Mouse (Mus musculus) erythroid progenitor cell, adult 5-6 weeks (primary cell): ENCODE measurements around the gene Gpc6. TPM values are rescaled to one million over a fixed set of nuclear protein-coding genes. Genes with fewer than 3 reads are reported as not detected.

Experiments used
- ATAC-seq: replicated peaks from 2 replicates; pipeline ENCODE4 v1.8.0; 2016; ENCODE audit warnings: moderate number of reproducible peaks, mild to moderate bottlenecking, moderate TSS enrichment, inconsistent platforms; ENCODE audit not compliant: poor library complexity, low FRiP score, severe bottlenecking
- total RNA-seq, 2 experiments: library from RNA; stranded (forward) in 1 of 2; stranded (reverse) in 1 of 2; fragments of 150-400 nt in 1 of 2; fragments of 186-747, 209-891 nt in 1 of 2; gene quantifications; 2 replicates each; pipeline versions ENCODE4 v1.2.3 to v1.2.4; 2015 to 2017; ENCODE audit warnings: low replicate concordance in 2 of 2

The Gpc6 gene
- total RNA-seq, 2 experiments from 2014 or later: not detected

GRCm38 (mm10) chr14:116945975-116946374, 20.9 kb downstream of the Gpc6 start:
- ATAC-seq: no peak

- ATAC-seq: no peak
These were observed 22.3 kb downstream of the Gpc6 start for GRCm38 (mm10) chr14:116947461-116947860.

GRCm38 (mm10) chr14:116947939-116948591, 22.9 kb downstream of the Gpc6 start:
- ATAC-seq: no peak

GRCm38 (mm10) chr14:116957154-116957553, 32.0 kb downstream of the Gpc6 start:
- ATAC-seq: no peak

GRCm38 (mm10) chr14:116964837-116965236, 39.7 kb downstream of the Gpc6 start:
- no peak for ATAC-seq

GRCm38 (mm10) chr14:116974708-116975107, 49.6 kb downstream of the Gpc6 start:
- no peak for ATAC-seq

- no peak for ATAC-seq
These were observed 50.1 kb downstream of the Gpc6 start for GRCm38 (mm10) chr14:116975224-116975623.

- ATAC-seq: no peak
These were observed 52.1 kb downstream of the Gpc6 start for GRCm38 (mm10) chr14:116977259-116977658.

- ATAC-seq: no peak
These were observed 54.7 kb downstream of the Gpc6 start for GRCm38 (mm10) chr14:116979714-116980382.

- ATAC-seq: no peak
These were observed 56.6 kb downstream of the Gpc6 start for GRCm38 (mm10) chr14:116981711-116982110.

GRCm38 (mm10) chr14:116987341-116987740, 62.2 kb downstream of the Gpc6 start:
- no peak for ATAC-seq

- ATAC-seq: no peak
These were observed 75.3 kb downstream of the Gpc6 start for GRCm38 (mm10) chr14:117000376-117000775.

- ATAC-seq: no peak
These were observed 77.2 kb downstream of the Gpc6 start for GRCm38 (mm10) chr14:117002313-117002712.

- ATAC-seq: no peak
These were observed 83.7 kb downstream of the Gpc6 start for GRCm38 (mm10) chr14:117008781-117009180.

GRCm38 (mm10) chr14:117012969-117013368, 87.9 kb downstream of the Gpc6 start:
- no peak for ATAC-seq

- ATAC-seq: no peak
These were observed 88.5 kb downstream of the Gpc6 start for GRCm38 (mm10) chr14:117013554-117014117.

GRCm38 (mm10) chr14:117015333-117015922, 90.3 kb downstream of the Gpc6 start:
- ATAC-seq: no peak

- no peak for ATAC-seq
These were observed 97.2 kb downstream of the Gpc6 start for GRCm38 (mm10) chr14:117022180-117022799.

- no peak for ATAC-seq
These were observed 109.0 kb downstream of the Gpc6 start for GRCm38 (mm10) chr14:117034146-117034545.

GRCm38 (mm10) chr14:117041017-117041416, 115.9 kb downstream of the Gpc6 start:
- ATAC-seq: no peak
